Mouse (Mus musculus) midbrain, embryonic 14.5 days (tissue): ENCODE results near the gene Tnni3k. TPM values are rescaled to one million over a fixed set of nuclear protein-coding genes. Genes with fewer than 3 reads are reported as not detected.

Experiments
- ATAC-seq: fragments of 200-750 bp; cut with Nextera tagmentation; 2 replicates; pipeline ENCODE4 v1.8.0; 2017; ENCODE audit warnings: moderate number of reproducible peaks, moderate library complexity; ENCODE audit not compliant: low FRiP score, low TSS enrichment
- DNase-seq: peaks from one replicate; pipeline ENCODE4 v3.0.0-alpha.2; 2015
- H3K27ac ChIP-seq: fragments of 300-500 bp; sonication (generic); replicated peaks from 2 replicates; pipeline ENCODE4 v1.5.1; 2014; ENCODE audit warnings: mild to moderate bottlenecking, low read depth, low read length, moderate library complexity
- H3K27me3 ChIP-seq: fragments of 300-500 bp; sonication (generic); 2 replicates; pipeline ENCODE4 v1.6.1; 2014; ENCODE audit warnings: low read length, control low read depth, mixed read lengths; ENCODE audit not compliant: control insufficient read depth, insufficient read depth
- H3K36me3 ChIP-seq: fragments of 300-500 bp; sonication (generic); 2 replicates; pipeline ENCODE4 v1.6.1; 2014; ENCODE audit warnings: low read length, control low read depth; ENCODE audit not compliant: control insufficient read depth, insufficient read depth
- H3K4me1 ChIP-seq: fragments of 300-500 bp; sonication (generic); 2 replicates; pipeline ENCODE4 v1.6.1; 2014; ENCODE audit warnings: mild to moderate bottlenecking, antibody characterized with exemption, low read length, control low read depth; ENCODE audit not compliant: control insufficient read depth, insufficient read depth
- H3K4me2 ChIP-seq: fragments of 300-500 bp; sonication (generic); 2 replicates; pipeline ENCODE4 v1.6.1; 2014; ENCODE audit warnings: mild to moderate bottlenecking, low read length, moderate library complexity
- H3K4me3 ChIP-seq: fragments of 300-500 bp; sonication (generic); replicated peaks from 2 replicates; pipeline ENCODE4 v1.5.1; 2014; ENCODE audit warnings: low read depth, low read length
- H3K9ac ChIP-seq: fragments of 300-500 bp; sonication (generic); replicated peaks from 2 replicates; pipeline ENCODE4 v1.6.1; 2014; ENCODE audit warnings: mild to moderate bottlenecking, low read length, moderate library complexity
- H3K9me3 ChIP-seq: fragments of 300-500 bp; sonication (generic); 2 replicates; pipeline ENCODE4 v1.6.1; 2016; ENCODE audit warnings: low read length, control low read depth, mixed read lengths; ENCODE audit not compliant: control insufficient read depth
- WGBS: fragments of 180-500 bp; shearing (Covaris S2); extraction: QIAGEN DNeasy Blood & Tissue Kit; methylation state at CpG from one replicate; pipeline ENCODE4 v1.1.7; 2014; 5-methylcytosine and 5-hydroxymethylcytosine counted together
- polyA plus RNA-seq: library from polyadenylated mRNA; unstranded; fragments of >200 nt; fragmentation: Nextera tagmentation; extraction: Ambion mirVana; gene quantifications from 2 replicates; pipeline ENCODE4 v1.2.1, GENCODE M21; 2014

Tnni3k gene
- polyA plus RNA-seq, 1 experiment from 2014 or later: not detected

DNA sequence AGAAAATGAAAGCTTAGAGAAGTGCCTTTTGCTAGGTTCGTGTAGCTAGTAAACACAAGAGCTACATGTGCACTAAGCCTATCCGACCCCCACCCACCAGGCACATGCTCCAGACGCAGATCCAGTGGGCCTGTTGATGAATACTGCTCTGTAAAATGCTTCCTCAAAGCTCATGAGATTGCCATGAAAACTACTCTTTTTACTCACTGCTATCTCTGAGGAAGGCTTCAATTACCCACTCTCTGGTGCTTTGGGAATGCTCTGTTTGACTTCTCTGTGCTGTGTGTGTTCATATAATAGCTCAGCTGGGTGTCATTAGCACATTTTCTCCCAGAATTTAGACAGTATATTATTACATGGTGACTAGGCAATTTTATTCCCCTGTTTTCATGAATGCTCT lies 297.1 kb downstream of the Tnni3k start:
- no peak for DNase-seq
- ATAC-seq: no peak

DNA sequence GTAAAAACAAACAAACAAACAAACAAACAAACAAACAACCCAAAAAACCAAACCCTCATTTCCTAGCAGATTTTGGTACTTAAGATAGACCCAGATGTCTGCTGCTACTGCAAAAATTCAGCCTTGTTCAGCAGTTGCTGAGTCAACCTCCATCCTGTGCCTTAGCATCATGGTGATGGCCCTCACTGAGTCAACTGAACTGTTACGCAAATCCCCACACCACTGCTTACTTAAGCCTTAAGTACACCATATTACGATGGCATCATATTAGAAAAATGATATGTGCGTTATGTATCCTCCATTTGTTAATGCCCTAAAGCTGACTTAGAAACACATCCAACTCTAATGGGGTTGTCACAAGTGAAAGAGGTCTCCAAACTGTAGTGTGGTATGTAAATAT lies 300.0 kb downstream of the Tnni3k start:
- no peaks in the 10 kb centered on the region for H3K36me3 ChIP-seq
- ATAC-seq: no peak
- no peak overlapping the region for H3K4me3 ChIP-seq
- no peak overlapping the region for H3K27ac ChIP-seq
- no peaks in the 10 kb centered on the region for H3K4me1 ChIP-seq
- H3K4me2 ChIP-seq: no peak overlapping the region
- DNase-seq: no peak
- no peaks in the 10 kb centered on the region for H3K9me3 ChIP-seq
- no peak overlapping the region for H3K9ac ChIP-seq
- WGBS: 96% methylated on average over 3 of the region's 3 CpGs
- no peaks in the 10 kb centered on the region for H3K27me3 ChIP-seq

More for the DNA sequence above, 297.1 kb downstream of the Tnni3k start:
- no peak overlapping the region for H3K4me3 ChIP-seq
- no peaks in the 10 kb centered on the region for H3K9me3 ChIP-seq
- no peak overlapping the region for H3K9ac ChIP-seq
- no peaks in the 10 kb centered on the region for H3K36me3 ChIP-seq
- no peak overlapping the region for H3K4me2 ChIP-seq
- WGBS: 55% methylated on average over 3 of the region's 3 CpGs
- no peaks in the 10 kb centered on the region for H3K4me1 ChIP-seq
- H3K27ac ChIP-seq: no peak overlapping the region
- no peaks in the 10 kb centered on the region for H3K27me3 ChIP-seq

DNA sequence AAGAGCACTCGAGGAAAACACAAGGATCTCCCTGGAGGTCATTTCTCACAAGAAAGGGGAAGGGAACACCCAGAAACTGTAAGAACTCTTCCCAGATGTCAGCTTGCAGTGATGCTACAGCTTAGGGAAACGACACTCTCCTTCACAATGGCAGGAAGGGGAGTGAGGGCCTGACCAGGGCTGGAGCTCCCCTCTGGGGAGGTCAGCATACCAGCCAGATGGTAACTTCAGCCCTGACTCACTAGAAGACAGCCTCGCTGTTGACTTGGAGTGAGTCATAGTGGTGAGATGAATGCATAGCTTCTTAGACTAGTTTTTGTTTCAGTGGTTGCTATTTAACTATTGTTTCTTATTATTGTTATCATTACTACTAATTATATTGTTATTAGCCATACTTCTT lies 300.7 kb downstream of the Tnni3k start:
- 53% methylated on average over 3 of the region's 3 CpGs for WGBS
- no peaks in the 10 kb centered on the region for H3K9me3 ChIP-seq

DNA sequence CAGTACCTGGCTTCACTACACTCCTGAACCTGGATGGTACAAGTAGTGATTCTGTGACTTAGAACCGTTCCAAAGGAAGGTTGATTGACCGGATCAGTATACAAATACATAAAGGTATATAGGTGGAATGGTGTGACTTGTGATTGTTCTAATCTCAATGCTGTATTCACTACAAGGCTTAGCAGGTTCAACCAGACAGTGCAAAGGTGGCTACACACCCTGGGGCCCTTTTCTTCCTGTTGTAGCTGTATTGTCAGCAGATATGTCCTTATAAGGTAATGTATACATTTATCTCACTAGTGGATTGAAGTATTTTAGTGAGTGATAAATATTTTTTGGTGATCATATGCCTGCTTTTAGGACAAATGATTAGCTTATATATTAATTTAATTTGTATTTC lies 310.9 kb downstream of the Tnni3k start:
- no peak for DNase-seq
- Histone ChIP-seq H3K27me3 (no peaks in the 10 kb centered on the region), H3K4me1 (peaks cover 4% of the 10 kb centered on the region; the same call in 1 of the 2 replicates), H3K27ac (no peak overlapping the region), H3K4me2 (no peak overlapping the region), H3K36me3 (no peaks in the 10 kb centered on the region), H3K9me3 (no peaks in the 10 kb centered on the region), H3K9ac (no peak overlapping the region), H3K4me3 (no peak overlapping the region)
- ATAC-seq: no peak
- 97% methylated on average over 2 of the region's 2 CpGs for WGBS

More for the DNA sequence above, 300.7 kb downstream of the Tnni3k start:
- H3K9ac ChIP-seq: no peak overlapping the region
- no peaks in the 10 kb centered on the region for H3K4me1 ChIP-seq
- ATAC-seq (no peak), DNase-seq (no peak)
- H3K4me3 ChIP-seq: no peak overlapping the region
- H3K36me3 ChIP-seq: no peaks in the 10 kb centered on the region
- no peaks in the 10 kb centered on the region for H3K27me3 ChIP-seq
- no peak overlapping the region for H3K4me2 ChIP-seq
- H3K27ac ChIP-seq: no peak overlapping the region

DNA sequence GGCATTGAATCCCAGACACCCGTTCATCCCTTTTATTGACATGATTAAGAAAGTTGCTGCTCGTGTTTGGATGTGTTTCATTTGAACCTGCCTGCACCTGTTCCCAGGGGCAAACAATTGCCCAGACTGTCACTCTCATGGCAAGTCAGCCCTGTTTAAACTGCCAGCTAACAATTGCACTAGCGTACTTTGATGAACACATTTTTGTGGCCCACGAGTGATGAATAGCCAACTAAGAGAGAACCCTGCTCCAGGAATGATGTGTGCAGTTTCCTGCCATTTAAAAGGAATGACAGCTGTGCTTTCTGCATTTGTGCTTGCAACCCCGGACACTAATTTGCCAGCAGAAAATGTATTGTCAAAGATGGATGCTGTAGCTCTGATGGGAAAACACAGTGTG lies 312.3 kb downstream of the Tnni3k start:
- H3K4me3 ChIP-seq: no peak overlapping the region
- no peaks in the 10 kb centered on the region for H3K27me3 ChIP-seq
- H3K9ac ChIP-seq: no peak overlapping the region
- H3K9me3 ChIP-seq: no peaks in the 10 kb centered on the region
- ATAC-seq (no peak), DNase-seq (peak; percentile 18)
- WGBS: 44% methylated on average over 5 of the region's 5 CpGs
- H3K4me2 ChIP-seq: no peak overlapping the region
- peaks cover 4% of the 10 kb centered on the region; the same call in 1 of the 2 replicates for H3K4me1 ChIP-seq
- no peak overlapping the region for H3K27ac ChIP-seq
- no peaks in the 10 kb centered on the region for H3K36me3 ChIP-seq

DNA sequence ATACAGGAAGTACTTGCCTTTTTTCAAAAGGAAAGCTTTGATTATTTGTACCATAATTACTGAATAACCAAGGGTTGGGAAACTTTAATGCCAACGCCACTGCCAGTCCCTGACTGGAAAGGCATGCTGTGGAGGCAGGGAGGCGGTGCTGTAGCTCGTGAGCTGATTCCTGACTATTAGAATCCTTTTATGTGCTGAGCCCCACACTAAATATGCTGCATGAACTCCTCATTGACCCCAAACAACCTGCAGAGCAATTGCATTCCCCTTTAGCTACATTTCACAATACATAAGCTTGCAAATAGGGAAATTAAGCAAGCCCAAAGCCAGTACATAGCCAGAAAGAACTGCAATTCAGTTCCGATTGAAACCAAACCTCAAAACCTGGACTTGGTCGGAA lies 313.7 kb downstream of the Tnni3k start:
- Histone ChIP-seq H3K9me3 (no peaks in the 10 kb centered on the region), H3K9ac (no peak overlapping the region), H3K36me3 (no peaks in the 10 kb centered on the region), H3K4me3 (no peak overlapping the region), H3K4me2 (no peak overlapping the region), H3K27me3 (no peaks in the 10 kb centered on the region), H3K27ac (no peak overlapping the region), H3K4me1 (peaks cover 4% of the 10 kb centered on the region; the same call in 1 of the 2 replicates)
- no peak for ATAC-seq
- DNase-seq: no peak
- 68% methylated on average over 5 of the region's 5 CpGs for WGBS

Other genes starting within 250 kb of the Tnni3k start
- 20.2 and 27.4 TPM in 2 replicates for gene Fpgt, start 38.0 kb upstream of the Tnni3k start, polyA plus RNA-seq
- gene Lrriq3, start 38.0 kb upstream of the Tnni3k start, polyA plus RNA-seq: 0.98 and 1.6 TPM in 2 replicates